Mouse (Mus musculus) hindbrain, embryonic 15.5 days (tissue): ENCODE measurements around the gene Gfpt1. TPM values are rescaled to one million over a fixed set of nuclear protein-coding genes. Genes with fewer than 3 reads are reported as not detected.
"Not testable (repeated sequence)": the region's sequence is repeated elsewhere in the genome, so short reads cannot be mapped to it uniquely, and the experiment has no call there.

Experiments
- ATAC-seq: fragments of 200-750 bp; cut with Nextera tagmentation; 2 replicates; pipeline ENCODE4 v1.8.0; 2017; ENCODE audit warnings: low read depth, moderate number of reproducible peaks, moderate TSS enrichment; ENCODE audit not compliant: low FRiP score
- H3K27ac ChIP-seq: fragments of 300-500 bp; sonication (generic); replicated peaks from 2 replicates; pipeline ENCODE4 v1.5.1; 2015; ENCODE audit warnings: mild to moderate bottlenecking, inconsistent platforms
- H3K27me3 ChIP-seq: fragments of 300-500 bp; sonication (generic); 2 replicates; pipeline ENCODE4 v1.6.1; 2015; ENCODE audit warnings: control low read depth, inconsistent platforms
- H3K36me3 ChIP-seq: fragments of 300-500 bp; sonication (generic); 2 replicates; pipeline ENCODE4 v1.6.1; 2015; ENCODE audit warnings: control low read depth, inconsistent platforms
- H3K4me1 ChIP-seq: fragments of 300-500 bp; sonication (generic); replicated peaks from 2 replicates; pipeline ENCODE4 v1.6.1; 2015; ENCODE audit warnings: control low read depth, inconsistent platforms
- H3K4me2 ChIP-seq: fragments of 300-500 bp; sonication (generic); 2 replicates; pipeline ENCODE4 v1.6.1; 2015; ENCODE audit warnings: moderate library complexity, mild to moderate bottlenecking, inconsistent platforms
- H3K4me3 ChIP-seq: fragments of 300-500 bp; sonication (generic); 2 replicates; pipeline ENCODE4 v1.5.1; 2015; ENCODE audit warnings: mild to moderate bottlenecking, inconsistent platforms
- H3K9ac ChIP-seq: fragments of 300-500 bp; sonication (generic); 2 replicates; pipeline ENCODE4 v1.6.1; 2015; ENCODE audit warnings: inconsistent platforms
- H3K9me3 ChIP-seq: fragments of 300-500 bp; sonication (generic); 2 replicates; pipeline ENCODE4 v1.6.1; 2016; ENCODE audit warnings: control low read depth, inconsistent platforms
- WGBS: fragments of 180-500 bp; shearing (Covaris S2); methylation state at CpG from one replicate; pipeline ENCODE4 v1.1.7; 2015; 5-methylcytosine and 5-hydroxymethylcytosine counted together
- polyA plus RNA-seq: library from polyadenylated mRNA; unstranded; fragments of >200 nt; fragmentation: Nextera tagmentation; extraction: Ambion mirVana; gene quantifications from 2 replicates; pipeline ENCODE4 v1.2.1, GENCODE M21; 2015

The Gfpt1 gene
- polyA plus RNA-seq, 1 experiment from 2014 or later, result 20.2 TPM

- ATAC-seq, result no peak
- no peak overlapping the region for H3K4me2 ChIP-seq
- no peaks in the 10 kb centered on the region for H3K27me3 ChIP-seq
- no peak overlapping the region for H3K27ac ChIP-seq
- no peak overlapping the region for H3K4me3 ChIP-seq
- 73% methylated on average over 4 of the region's 4 CpGs for WGBS
- H3K36me3 ChIP-seq, result peaks cover 68% of the 10 kb centered on the region
- no peak overlapping the region for H3K9ac ChIP-seq
- no peaks in the 10 kb centered on the region for H3K4me1 ChIP-seq
- no peaks in the 10 kb centered on the region for H3K9me3 ChIP-seq
Measured at GRCm38 (mm10) chr6:87079457-87079856, 36.8 kb downstream of the Gfpt1 start.

DNA sequence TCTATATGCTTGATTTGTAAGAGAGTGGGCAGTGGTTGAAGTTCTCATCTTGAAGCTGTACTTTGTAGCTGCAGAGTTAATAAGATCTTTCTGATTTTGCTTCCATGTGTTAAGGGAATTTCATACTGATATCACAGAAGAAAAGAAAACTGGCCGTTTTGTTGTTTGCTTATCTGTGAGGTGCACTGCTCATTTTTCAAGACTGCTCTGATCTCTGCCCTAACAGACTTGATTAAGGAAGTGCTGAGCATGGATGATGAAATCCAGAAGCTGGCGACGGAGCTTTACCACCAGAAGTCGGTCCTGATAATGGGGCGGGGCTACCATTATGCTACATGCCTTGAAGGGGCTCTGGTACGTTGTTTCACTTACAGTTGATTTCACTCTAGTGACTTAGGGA lies 42.4 kb downstream of the Gfpt1 start:
- Histone ChIP-seq H3K9me3 (no peaks in the 10 kb centered on the region), H3K27ac (no peak overlapping the region), H3K36me3 (peaks cover 87% of the 10 kb centered on the region), H3K4me2 (no peak overlapping the region), H3K4me1 (no peaks in the 10 kb centered on the region), H3K4me3 (no peak overlapping the region), H3K27me3 (no peaks in the 10 kb centered on the region), H3K9ac (no peak overlapping the region)
- 87% methylated on average over 6 of the region's 6 CpGs for WGBS
- no peak for ATAC-seq

DNA sequence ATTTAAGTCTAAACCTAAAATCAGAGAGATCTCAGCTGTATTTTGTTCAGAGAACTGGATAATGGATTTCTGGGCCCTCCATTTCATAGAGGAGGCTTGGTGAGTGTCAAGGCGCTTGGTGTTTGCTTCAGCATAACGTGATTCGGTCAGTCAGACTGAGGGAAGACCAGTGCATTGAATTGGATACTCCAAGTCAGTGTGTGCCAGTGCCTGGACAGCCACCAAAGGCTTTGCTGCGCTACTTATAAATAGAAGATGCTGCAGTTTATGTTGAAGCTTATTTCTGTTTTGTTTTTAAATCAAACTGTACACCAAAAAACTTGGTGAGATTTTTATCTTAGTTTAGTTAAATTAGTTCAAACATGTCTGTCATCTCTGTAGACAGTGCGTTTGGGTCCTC lies 45.7 kb downstream of the Gfpt1 start:
- Histone ChIP-seq H3K9ac (no peak overlapping the region), H3K4me1 (no peaks in the 10 kb centered on the region), H3K4me2 (no peak overlapping the region), H3K27me3 (no peaks in the 10 kb centered on the region), H3K4me3 (no peak overlapping the region), H3K27ac (no peak overlapping the region), H3K36me3 (peaks cover 61% of the 10 kb centered on the region), H3K9me3 (no peaks in the 10 kb centered on the region)
- no peak for ATAC-seq
- 92% methylated on average over 5 of the region's 5 CpGs for WGBS

- Histone ChIP-seq H3K4me1 (no peaks in the 10 kb centered on the region), H3K27me3 (no peaks in the 10 kb centered on the region), H3K36me3 (peaks cover 35% of the 10 kb centered on the region), H3K4me2 (no peak overlapping the region), H3K27ac (no peak overlapping the region), H3K9me3 (no peaks in the 10 kb centered on the region), H3K4me3 (no peak overlapping the region), H3K9ac (no peak overlapping the region)
- 83% methylated on average over 3 of the region's 3 CpGs for WGBS
- ATAC-seq, result no peak
Measured at GRCm38 (mm10) chr6:87090877-87091276, 48.2 kb downstream of the Gfpt1 start.

GRCm38 (mm10) chr6:87092476-87092875 lies 49.8 kb downstream of the Gfpt1 start:
- 97% methylated on average over 5 of the region's 5 CpGs for WGBS
- no peak for ATAC-seq
- no peak overlapping the region for H3K4me3 ChIP-seq

GRCm38 (mm10) chr6:87093631-87094030 lies 51.0 kb downstream of the Gfpt1 start:
- not testable (repeated sequence) for H3K4me3 ChIP-seq, H3K4me2 ChIP-seq, H3K9ac ChIP-seq, H3K4me1 ChIP-seq, ATAC-seq, H3K9me3 ChIP-seq, H3K27ac ChIP-seq, H3K27me3 ChIP-seq
- H3K36me3 ChIP-seq, result peaks cover 13% of the 10 kb centered on the region
- WGBS, result 93% methylated on average over 8 of the region's 8 CpGs

More at GRCm38 (mm10) chr6:87092476-87092875, 49.8 kb downstream of the Gfpt1 start:
- no peaks in the 10 kb centered on the region for H3K9me3 ChIP-seq
- H3K9ac ChIP-seq, result no peak overlapping the region
- peaks cover 22% of the 10 kb centered on the region for H3K36me3 ChIP-seq
- no peak overlapping the region for H3K27ac ChIP-seq
- no peak overlapping the region for H3K4me2 ChIP-seq
- no peaks in the 10 kb centered on the region for H3K27me3 ChIP-seq
- no peaks in the 10 kb centered on the region for H3K4me1 ChIP-seq

DNA sequence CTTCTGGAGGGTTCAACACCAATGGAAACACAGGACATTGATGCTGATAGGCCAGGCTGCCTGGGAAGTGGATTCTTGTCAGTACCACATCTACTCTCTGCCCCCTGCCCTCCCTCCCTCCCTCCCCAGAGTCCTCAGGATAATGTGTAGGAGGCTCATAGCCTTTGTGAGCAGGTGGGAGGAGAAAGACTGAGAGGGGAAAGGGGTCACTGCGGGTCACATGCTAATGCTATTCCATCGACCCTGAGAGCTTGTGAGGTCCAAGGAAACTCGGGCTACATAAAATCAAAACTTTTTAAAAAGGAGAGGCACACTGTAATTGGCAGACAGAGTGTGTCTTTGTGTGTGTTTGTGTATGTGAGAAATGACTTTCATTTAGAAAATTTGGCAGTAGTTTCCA lies 56.6 kb downstream of the Gfpt1 start:
- no peak overlapping the region for H3K4me3 ChIP-seq
- ATAC-seq, result no peak
- H3K9me3 ChIP-seq, result no peaks in the 10 kb centered on the region
- H3K4me1 ChIP-seq, result peaks cover 38% of the 10 kb centered on the region
- no peak overlapping the region for H3K9ac ChIP-seq
- H3K4me2 ChIP-seq, result no peak overlapping the region
- no peaks in the 10 kb centered on the region for H3K27me3 ChIP-seq
- H3K27ac ChIP-seq, result peak overlapping the region; percentile 80
- H3K36me3 ChIP-seq, result no peaks in the 10 kb centered on the region
- WGBS, result 16% methylated on average over 3 of the region's 3 CpGs

- H3K9ac ChIP-seq, result no peak overlapping the region
- ATAC-seq, result peak; percentile 63
- no peaks in the 10 kb centered on the region for H3K36me3 ChIP-seq
- H3K9me3 ChIP-seq, result no peaks in the 10 kb centered on the region
- no peak overlapping the region for H3K4me3 ChIP-seq
- peak overlapping the region; percentile 80 for H3K27ac ChIP-seq
- H3K4me2 ChIP-seq, result no peak overlapping the region
- 25% methylated on average over 7 of the region's 7 CpGs for WGBS
- H3K27me3 ChIP-seq, result no peaks in the 10 kb centered on the region
- H3K4me1 ChIP-seq, result peaks cover 38% of the 10 kb centered on the region
Measured at GRCm38 (mm10) chr6:87099671-87100296, 57.1 kb downstream of the Gfpt1 start.

DNA sequence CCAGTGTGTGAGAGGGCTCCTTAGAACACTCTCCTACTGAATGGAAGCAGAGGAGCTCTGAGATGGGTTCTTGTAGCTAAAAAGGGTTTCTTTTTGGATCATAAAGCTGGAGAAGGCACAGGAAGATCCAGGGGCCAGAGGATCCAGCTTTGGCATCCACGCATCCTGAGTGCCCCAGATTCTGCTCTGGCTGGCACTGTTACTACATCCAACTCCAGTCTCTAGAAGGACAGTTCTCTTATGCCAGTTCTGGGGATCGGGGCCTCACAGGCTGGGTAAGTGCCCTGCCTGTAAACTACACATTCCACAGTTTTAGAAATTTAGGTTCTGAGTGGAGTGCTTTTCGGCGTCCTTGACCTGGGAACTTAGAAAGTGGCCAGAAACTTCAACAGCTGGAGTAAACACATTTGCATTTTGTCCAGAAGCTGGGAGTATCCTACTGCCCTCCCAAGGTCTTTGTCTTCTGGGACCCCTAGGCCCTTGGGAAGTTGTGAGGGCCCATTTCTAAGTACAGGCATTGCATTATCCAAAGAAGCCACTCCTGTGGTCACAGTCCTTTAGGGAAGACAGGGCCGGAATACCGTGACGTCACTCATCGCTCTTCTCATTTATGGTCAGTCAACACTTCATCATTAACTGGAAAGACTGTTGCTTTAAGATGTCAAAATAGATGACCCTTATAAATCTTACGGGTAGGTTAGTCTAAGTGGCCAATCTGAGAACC lies 57.8 kb downstream of the Gfpt1 start:
- no peak; the same call in 1 of the 2 replicates for ATAC-seq
- Histone ChIP-seq H3K4me2 (no peak overlapping the region), H3K27ac (peak overlapping the region; percentile 80), H3K36me3 (no peaks in the 10 kb centered on the region), H3K9me3 (no peaks in the 10 kb centered on the region), H3K27me3 (no peaks in the 10 kb centered on the region), H3K9ac (no peak overlapping the region), H3K4me3 (no peak overlapping the region), H3K4me1 (peaks cover 38% of the 10 kb centered on the region)
- WGBS, result 85% methylated on average over 9 of the region's 9 CpGs

DNA sequence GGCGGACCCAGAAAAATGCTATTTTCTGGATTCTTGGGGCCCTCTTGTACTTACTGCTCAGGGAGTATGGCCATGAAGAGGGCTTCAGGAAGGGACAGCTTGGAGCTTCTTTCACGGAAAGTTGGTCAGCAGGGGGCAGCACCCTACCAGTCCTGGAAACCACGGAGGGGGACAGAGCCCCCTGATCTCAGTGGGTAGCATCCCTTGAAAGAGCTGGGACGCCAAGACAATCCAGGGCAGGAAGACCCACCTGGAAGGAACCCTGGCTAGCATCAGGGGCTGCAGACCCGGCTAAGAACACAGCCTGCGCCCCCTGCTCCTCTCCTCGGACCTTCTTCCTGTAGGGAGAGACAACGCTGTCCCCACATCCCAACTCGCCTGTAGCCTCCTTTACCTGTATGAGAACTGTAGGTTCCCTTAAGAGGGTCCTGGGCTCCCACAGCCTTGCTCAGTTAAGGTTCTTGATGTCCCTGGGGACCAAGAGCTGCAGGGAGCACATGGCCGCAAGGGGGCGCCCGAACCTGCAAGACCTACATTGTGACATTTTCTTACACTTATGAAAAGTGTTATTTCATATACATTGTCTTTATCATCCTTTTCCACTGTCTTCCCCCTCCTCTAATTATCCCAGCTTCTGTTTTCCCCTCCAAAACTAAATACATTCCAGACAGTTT lies 58.8 kb downstream of the Gfpt1 start:
- Histone ChIP-seq H3K4me1 (peaks cover 38% of the 10 kb centered on the region), H3K4me3 (peak overlapping the region; percentile 32), H3K27ac (peak overlapping the region; percentile 80)

DNA sequence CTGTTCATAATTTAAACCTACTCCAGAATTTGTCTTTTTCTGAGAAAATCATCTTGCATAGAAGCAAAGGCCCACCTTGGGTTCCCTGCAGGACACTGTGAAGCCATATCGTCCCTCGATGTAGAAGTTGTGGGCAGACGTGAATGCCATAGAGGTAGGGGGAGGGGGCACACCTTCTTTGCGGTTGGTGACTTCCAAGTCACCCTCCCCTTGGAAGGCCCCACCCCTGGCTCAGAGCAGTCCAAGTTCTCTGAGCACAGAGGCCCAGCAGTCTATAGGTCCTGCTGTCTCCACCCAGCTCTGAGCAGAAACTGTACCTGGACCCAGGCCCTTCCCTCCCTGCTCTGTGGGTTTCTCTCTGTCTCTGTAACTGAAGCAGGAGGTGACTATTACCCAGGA lies 59.3 kb downstream of the Gfpt1 start:
- no peak overlapping the region for H3K4me2 ChIP-seq
- peak; percentile 20 for ATAC-seq
- peaks cover 38% of the 10 kb centered on the region for H3K4me1 ChIP-seq
- H3K9me3 ChIP-seq, result no peaks in the 10 kb centered on the region
- H3K36me3 ChIP-seq, result no peaks in the 10 kb centered on the region
- no peak overlapping the region for H3K4me3 ChIP-seq
- 23% methylated on average over 4 of the region's 4 CpGs for WGBS
- no peaks in the 10 kb centered on the region for H3K27me3 ChIP-seq
- H3K9ac ChIP-seq, result no peak overlapping the region
- peak overlapping the region; percentile 74 for H3K27ac ChIP-seq

More for the DNA sequence above, 58.8 kb downstream of the Gfpt1 start:
- H3K4me2 ChIP-seq, result peak overlapping the region; percentile 70
- ATAC-seq, result peak; percentile 71; the same call in 1 of the 2 replicates
- WGBS, result 15% methylated on average over 12 of the region's 12 CpGs
- H3K9me3 ChIP-seq, result no peaks in the 10 kb centered on the region
- H3K36me3 ChIP-seq, result no peaks in the 10 kb centered on the region
- H3K9ac ChIP-seq, result peak overlapping the region; percentile 36; the same call in 1 of the 2 replicates
- H3K27me3 ChIP-seq, result no peaks in the 10 kb centered on the region

DNA sequence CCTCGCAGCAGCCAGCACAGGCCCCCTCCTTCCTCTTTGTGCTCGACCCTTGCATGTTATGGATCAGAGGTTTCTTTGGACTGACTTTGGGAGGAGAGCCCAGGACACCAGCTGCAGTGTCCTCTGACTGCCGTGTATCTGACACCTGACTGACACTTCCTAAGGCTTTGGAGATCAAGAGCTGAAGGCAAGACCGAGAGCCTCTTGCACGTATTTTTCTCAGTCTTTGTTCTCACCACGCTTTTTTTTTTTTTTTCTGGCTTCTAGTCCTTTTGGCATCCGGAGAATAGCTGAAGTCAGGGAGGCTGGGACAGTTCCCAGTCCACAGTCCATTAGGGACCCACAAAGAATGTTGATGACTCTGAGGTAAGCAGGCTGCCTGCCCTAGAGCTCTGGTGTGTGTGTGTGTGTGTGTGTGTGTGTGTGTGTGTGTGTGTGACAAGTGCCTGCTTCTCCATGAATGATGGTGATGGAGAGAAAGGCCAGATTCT lies 59.8 kb downstream of the Gfpt1 start:
- Histone ChIP-seq H3K4me2 (no peak overlapping the region), H3K9me3 (no peaks in the 10 kb centered on the region), H3K4me1 (peaks cover 38% of the 10 kb centered on the region), H3K27ac (peak overlapping the region; percentile 74), H3K9ac (no peak overlapping the region), H3K36me3 (no peaks in the 10 kb centered on the region), H3K27me3 (no peaks in the 10 kb centered on the region), H3K4me3 (no peak overlapping the region)
- ATAC-seq, result peak; percentile 32; the same call in 1 of the 2 replicates
- 21% methylated on average over 7 of the region's 7 CpGs for WGBS
